ENCODE assay signal across 1 mouse cellular context in genomic region chr11:6200087-6200569, GRCm38 (mm10).
TF ChIP-seq lines count a peak whose summit lies in the region.

Nudcd3 (minus strand) TSS chr11:6200415.

TF ChIP-seq in CH12.LX, 34 proteins besides CTCF, POLR2A, EP300 and RAD21 (continued from another document):
- TF ChIP-seq RCOR1 (conservative IDR thresholded peaks at IDR 0.05; ENCODE audit: low read depth, low read length) (peak; percentile 56; the same call in 1 of the 2 replicates), MXI1 (IDR thresholded peaks at IDR 0.05; ENCODE audit: low read depth, low read length) (peak; percentile 93), ETS1 (conservative IDR thresholded peaks at IDR 0.05; ENCODE audit: low read depth, low read length) (peak; percentile 30), SMC3 (IDR thresholded peaks at IDR 0.05; ENCODE audit: low read depth, low read length) (no peak), SIN3A (IDR thresholded peaks at IDR 0.05; ENCODE audit: low read length) (peak; percentile 98), ZNF384 (IDR thresholded peaks at IDR 0.05; ENCODE audit: low read depth, low read length) (no peak), MYC (IDR thresholded peaks at IDR 0.05; ENCODE audit: low read depth, low read length) (peak; percentile 68; the same call in 1 of the 2 replicates), E2F4 (IDR thresholded peaks at IDR 0.05; ENCODE audit: insufficient replicate concordance, low read depth, low read length) (no peak), TBP (conservative IDR thresholded peaks at IDR 0.05; ENCODE audit: low read depth, low read length) (peak; percentile 84), POLR2AphosphoS2 (IDR thresholded peaks at IDR 0.05; ENCODE audit: low read depth, low read length) (peak; percentile 70; the same call in 1 of the 2 replicates), NRF1 (IDR thresholded peaks at IDR 0.05; ENCODE audit: low read depth, low read length) (peak; percentile 72), NELFE (IDR thresholded peaks at IDR 0.05; ENCODE audit: low read depth, low read length) (peak; percentile 84), USF2 (conservative IDR thresholded peaks at IDR 0.05; ENCODE audit: low read depth, low read length) (peak; percentile 96)
